Mouse (Mus musculus): ENCODE data around the gene Hcfc2.
A peak's percentile ranks its signal among the peaks of the same experiment; 100 is the strongest.

Gene Hcfc2

DNA sequence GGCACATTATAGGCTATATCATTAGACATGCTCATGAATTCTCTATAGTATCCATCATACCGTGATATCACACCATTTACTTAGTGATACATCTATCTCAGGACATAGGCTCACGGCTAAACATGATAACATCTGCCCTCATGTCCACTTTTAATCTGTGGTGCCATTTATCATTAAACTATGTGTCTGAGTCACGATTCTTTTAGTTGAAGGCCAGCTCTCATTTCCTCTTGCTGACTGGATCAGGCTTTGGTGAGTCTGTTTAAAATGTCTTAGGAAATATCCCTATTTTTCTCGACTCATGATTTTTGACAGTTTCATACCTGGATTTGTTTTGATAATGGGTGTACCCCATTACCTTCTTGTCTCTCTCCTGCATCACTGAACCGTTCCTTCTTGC lies at the start of gene Hcfc2:
TSS of gene Hcfc2 (plus strand) at position 205 of the 400 bp plus-strand sequence.
- no peak for DNase-seq (ENCODE audit: low read depth in 1 of 2, low spot score in 2 of 2)

DNA sequence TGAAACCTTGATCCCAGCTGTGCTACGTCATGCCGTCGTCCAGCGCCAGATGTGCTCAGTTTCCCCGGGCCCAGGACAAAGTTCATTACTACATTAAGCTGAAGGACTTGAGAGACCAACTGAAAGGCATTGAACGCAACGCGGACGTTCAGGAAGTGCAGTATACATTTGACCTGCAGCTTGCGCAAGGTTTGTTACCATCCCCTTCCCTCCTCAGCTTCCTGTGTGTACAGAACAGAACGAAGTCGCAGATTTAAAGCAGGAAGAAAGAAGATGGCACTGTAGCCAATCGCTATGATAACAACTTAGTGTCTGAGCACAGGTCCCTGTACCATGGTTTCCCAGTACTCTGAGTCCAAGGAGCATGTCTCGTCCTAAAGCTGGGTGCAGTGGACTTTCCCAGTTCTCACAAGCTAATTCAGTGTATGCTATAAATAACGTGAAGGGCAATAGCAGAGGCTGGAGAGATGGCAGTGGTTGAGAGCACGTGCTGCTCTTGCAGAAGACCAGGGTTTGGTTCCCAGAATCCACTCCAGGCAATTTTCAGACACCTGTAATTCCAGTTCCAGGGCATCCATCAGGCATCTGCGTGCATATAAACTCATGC lies 48.7 kb upstream of the Hcfc2 start:
- DNase-seq (ENCODE audit: low read depth in 1 of 2, low spot score in 2 of 2) = no peak

DNA sequence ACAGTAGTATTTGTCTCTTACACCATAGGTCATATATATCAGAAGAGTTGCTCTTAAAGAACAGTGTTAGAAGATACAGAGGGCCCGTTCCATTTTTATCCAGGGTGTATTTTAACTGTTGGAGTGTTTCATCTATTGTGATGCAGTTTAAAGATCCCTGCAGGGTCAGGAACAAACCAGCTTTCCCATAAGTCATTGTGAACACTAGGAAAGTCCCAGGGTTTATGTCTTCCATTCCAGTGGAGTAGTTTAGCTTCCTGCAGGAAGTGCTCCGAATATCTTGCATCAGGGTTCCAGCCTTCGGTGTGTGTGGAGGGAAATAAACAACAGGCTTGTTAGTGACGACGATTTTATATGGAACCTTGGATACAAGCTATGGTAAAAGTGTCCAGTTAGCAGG lies 44.7 kb upstream of the Hcfc2 start:
- DNase-seq (ENCODE audit: low read depth in 1 of 2, low spot score in 2 of 2) = no peak

DNA sequence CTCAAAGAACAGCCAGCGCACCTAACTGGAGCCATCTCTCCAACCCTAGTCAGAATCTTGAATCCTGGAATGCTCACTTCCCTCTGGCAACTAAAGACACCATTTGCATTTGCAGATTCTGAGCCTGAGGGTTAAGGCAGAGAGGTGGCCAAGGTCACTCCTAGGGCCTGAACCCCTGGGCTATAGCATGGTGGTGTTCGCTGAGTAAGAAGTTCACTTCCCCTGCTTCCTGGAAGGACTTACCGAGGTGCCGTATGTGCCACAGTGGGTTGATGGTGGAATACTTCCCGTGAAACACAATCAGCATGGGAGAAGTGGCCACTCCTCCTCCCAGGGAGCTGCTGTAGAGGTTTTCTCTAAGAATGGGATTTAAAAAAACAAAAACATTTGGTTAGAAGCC lies 43.3 kb upstream of the Hcfc2 start:
- no peak for DNase-seq (ENCODE audit: low read depth in 1 of 2, low spot score in 2 of 2)

DNA sequence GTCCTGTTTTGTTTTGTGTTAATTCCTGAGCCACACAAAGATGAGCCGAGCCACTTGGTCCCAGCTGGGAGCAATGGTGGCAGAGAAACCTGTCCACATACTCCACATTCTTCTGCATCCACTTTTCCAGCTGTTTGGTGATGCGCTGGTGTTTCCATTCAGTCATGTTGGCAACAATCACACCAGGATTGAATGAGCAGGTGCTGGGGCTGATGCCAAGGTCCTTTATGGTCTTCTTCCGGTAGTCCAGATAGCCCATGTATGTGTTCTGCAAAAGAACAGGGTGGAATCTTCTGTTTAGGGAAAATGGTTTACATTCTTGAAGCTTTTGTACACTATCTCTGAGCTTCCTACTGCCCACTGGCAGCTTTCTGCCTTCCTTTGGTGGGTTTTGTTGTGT lies 41.4 kb upstream of the Hcfc2 start:
- DNase-seq (ENCODE audit: low read depth in 1 of 2, low spot score in 2 of 2) = no peak

DNA sequence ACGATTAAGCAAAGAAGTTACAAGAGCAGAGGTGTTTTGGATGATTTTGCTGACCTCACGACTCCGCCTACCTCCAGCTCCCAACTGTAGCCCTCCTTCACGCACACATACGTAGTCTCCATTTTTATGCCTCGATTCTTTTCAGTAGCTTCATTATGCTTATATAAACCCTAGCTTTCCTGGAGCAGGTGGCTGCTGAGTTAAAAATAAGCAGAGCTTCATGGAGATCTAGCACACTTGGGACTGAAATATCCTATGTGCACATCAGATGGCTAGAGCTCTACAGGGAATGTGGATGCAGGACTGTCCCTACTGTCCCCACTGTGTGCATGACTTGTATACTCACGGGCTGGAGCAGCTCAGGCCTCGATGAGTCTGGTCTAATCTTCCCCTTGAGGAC lies 34.1 kb upstream of the Hcfc2 start:
- DNase-seq (ENCODE audit: low read depth in 1 of 2, low spot score in 2 of 2) = no peak

DNA sequence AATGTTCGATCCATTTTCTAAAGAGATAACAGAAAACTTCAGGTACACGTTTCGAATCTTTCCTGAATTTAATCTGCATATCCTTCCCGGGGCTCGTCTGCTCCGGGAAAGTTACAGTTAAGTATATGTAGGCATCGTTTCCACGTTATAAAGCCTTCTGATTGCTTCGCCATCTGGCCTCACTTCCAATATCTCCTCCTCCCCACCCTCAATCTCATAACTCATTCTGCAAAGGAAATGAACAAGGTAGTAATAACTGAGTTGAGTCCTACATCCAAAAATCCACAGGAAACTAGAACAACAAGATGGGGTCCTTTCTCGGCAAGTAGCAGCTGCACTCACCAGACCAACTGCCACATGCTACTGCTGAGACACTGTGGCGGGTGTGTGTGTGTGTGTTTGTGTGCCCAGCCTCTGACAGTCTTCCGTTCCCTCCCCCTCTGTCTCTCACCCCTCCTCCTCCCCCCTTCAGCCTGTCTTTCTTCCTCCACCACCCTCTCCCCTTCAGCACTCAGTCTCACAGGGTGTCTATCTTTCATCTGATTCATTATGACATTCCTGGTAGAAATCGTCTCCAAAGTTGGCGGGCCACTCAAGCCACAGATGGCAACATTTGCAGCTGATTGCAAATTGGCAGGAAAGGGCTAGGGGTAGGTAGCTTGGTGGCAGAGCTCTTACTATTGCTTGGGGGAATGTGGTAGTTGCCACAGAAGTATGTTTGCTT lies 33.5 kb upstream of the Hcfc2 start:
- DNase-seq (ENCODE audit: low read depth in 1 of 2, low spot score in 2 of 2) = no peak

DNA sequence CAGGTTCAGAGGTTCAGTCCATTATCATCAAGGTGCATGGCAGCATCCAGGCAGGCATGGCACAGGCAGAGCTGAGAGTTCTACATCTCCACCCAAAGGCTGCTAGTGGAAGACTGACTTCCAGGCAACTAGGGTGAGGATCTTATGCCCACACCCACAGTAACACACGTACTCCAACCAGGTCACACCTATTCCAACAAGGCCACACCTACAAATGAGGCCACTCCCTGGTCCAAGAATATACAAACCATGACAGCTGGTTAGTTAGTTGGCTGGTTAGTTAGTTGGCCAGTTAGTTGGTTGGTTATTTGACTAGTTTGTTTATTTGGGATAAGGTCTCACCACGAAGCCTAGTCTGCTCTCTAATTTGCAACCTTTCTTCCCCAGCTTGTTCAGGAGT lies 32.7 kb upstream of the Hcfc2 start:
- DNase-seq (ENCODE audit: low read depth in 1 of 2, low spot score in 2 of 2) = no peak

DNA sequence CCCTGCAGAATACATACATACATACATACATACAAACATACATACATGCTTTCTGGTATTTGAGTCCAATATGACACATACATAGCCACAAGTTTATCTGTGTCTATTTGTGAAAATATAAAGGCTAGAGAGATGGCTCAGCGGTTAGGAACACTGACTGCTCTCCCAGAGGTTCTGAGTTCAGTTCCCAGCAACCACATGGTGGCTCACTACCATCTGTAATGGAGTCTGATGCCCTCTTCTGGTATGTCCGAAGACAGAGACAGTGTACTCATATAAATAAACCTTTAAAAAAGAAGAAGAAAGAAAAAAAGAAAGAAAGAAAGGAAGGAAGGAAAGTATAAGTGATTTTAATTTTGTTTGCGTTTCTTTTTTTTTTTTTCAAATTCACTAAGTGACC lies 30.0 kb upstream of the Hcfc2 start:
- no peak for DNase-seq (ENCODE audit: low read depth in 1 of 2, low spot score in 2 of 2)

DNA sequence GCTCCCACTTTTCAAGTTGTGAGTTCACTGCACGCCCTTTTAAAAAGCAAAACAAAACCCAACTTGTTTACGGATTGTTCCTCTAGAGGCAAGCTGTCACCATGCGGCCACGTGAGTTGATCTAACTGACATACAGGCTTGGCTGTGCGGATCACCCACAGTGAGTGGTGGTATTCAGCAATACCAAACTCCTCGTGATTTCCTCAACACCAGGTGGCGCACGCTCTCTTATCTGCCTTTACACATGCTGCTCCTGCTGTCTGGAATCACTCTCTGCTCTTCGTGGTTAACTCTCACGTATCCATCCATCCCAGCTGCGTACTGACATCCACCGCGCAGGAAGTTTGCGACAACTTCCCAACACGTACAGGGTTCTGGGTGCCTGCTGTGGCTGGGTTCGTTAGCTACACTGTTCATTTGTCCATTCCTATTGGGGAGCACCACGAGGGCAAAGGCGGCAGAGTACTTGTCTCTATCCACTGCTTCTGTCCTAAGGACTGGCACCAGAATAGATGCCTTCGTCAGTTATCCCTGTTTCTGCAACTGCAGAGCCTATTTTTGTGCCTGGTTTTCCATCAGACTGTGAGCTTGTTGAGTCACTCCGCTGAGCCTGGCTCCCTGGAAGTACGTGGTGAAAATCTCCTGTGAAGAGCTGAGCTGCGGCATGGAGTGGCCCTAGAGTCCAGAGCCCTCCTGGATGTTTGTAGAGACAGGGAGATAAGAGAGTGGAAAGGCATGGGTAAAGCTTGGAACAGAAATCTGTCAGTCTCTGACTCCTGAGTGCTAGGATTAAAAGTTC lies 29.3 kb upstream of the Hcfc2 start:
- DNase-seq (ENCODE audit: low read depth in 1 of 2, low spot score in 2 of 2) = peak; percentile 21 to 59

DNA sequence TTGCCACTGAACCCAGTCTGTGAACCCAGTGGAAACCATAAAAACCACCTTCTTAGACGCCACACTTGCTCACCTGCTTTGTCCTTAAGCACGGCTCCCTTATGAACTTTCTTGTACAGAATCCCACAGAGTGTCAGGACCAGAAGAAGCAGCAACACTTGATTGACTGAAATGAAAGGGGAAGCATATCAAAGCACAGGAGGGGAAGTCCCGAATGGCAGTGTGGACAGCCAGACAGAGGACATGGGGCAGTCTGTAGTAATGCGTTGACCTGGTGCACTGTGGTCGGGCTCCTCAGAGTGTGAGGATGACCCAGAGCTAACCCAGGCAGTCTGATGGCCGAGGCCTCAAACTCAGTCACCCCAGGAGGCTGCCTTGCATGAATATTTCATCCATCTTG lies 25.8 kb upstream of the Hcfc2 start:
- DNase-seq (ENCODE audit: low read depth in 1 of 2, low spot score in 2 of 2) = no peak

DNA sequence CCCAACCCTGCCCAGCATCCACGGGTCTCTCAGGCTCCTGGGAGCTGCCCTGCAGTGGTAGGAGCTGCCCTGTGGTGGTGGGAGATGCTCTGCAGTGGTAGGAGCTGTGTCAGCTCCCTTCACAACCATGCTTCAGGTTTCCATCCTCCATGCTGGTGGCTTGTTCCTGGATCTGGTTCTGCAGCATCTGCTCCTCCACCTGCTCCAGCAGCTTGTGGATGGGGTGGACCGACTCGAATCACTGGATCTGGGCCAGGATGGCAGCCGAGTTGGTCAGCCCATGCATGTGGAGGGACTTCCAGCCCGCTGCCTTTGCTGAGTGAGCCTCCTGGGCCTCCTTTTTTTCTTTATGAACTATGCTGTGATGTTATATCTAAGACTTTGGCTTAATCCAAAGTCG lies 19.0 kb upstream of the Hcfc2 start:
- DNase-seq (ENCODE audit: low read depth in 1 of 2, low spot score in 2 of 2) = no peak

DNA sequence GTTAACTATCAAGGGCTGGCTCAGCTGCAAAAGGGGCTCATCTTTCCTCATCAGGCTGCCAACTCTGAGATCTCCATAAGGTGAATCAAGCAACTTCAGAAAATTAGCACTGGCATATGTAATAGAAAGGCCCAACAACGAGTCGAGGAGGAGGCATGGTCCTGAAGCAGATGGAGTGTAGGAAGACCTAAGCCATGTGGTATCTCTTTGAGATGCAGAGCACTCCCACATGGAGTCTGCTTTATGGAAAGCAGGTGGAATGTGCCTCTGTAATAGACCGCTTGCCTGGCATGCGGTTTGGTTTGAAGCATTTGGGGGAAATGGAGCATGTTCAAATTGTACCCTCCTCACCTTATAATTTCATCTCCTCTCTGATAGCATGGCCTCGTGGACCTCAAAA lies 15.2 kb upstream of the Hcfc2 start:
- DNase-seq (ENCODE audit: low read depth in 1 of 2, low spot score in 2 of 2) = no peak

DNA sequence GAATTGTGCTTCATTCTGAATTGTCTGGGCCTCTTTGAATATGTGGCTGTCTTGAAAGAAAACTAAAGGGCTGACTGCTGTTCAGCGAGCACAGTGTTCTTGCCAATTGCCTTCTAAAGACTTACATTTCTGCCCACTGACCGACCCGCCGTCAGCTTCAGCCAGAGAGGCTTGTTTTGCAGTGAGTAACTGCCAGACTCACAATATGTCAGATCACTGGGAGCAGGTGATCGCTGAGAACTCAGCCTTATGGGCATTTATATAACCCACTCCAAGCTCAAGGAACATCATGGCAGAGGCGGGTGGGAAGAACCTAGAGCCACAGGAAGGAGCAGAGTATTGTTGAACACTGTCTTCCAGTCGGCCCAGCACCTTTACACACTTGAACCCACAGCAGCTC lies 14.3 kb upstream of the Hcfc2 start:
- no peak for DNase-seq (ENCODE audit: low read depth in 1 of 2, low spot score in 2 of 2)

DNA sequence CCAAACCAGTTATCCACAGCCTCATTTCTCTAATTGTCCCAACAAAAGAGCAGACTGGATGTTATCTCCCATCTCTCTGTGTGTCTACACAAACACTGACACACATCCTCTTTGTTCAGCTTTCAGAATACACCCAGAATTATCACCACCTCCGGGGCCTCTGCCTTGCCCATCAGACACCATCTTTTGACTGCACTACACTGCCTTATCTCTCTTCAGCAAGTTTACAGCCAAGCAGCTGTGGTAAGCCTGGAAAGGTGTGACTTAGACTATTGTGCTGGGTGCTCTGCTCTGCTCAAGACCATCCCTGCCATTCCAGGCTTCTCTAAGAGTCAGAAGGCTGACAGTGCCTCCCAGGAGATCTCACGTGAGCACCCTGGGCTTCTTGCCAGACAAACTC lies 10.5 kb upstream of the Hcfc2 start:
- no peak for DNase-seq (ENCODE audit: low read depth in 1 of 2, low spot score in 2 of 2)

DNA sequence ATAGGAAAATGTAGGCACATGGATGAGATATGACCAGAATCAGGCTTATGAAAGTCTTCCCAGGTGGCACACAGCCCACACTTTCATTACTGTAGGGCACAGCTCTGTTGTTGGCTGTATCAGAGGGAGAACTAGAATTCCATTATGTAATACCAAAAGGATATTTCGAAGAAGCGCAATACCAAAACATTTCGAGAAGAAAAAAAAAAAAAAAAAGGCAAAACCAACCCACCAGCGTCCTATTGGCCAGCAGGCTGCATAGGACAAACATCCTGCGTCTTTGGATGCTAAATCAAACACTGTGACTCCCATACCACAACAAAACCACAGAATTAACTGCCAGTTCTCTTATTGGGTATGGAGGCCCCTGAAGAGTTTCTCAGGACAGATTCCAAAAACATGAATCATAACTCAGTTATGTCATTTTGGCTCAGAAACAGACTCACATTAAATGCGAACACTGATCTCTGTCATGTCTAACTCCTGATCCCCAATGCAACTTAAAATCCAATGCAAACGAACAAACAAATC lies 6.2 kb upstream of the Hcfc2 start:
- DNase-seq (ENCODE audit: low read depth in 1 of 2, low spot score in 2 of 2) = no peak

DNA sequence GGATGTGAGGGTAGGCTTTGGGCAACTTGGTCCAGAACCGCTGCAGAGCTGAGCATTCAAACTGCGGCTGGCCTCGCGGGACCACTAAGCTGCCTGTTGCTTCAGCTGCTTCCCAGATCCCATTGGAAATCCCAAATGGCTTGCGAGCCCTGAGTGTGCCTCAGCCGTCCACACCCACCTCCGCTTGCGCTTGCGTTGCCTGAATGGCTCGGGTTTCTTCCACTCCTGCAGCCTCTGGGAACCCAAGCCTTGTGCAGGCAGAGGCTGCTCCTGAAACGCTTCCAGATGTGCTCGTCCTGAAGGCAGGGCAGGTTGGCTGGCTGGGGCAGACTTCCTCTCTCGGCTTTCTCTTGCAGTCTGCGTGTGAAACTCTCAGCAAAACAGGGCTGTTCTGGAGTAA lies 5.5 kb upstream of the Hcfc2 start, which contains the start of gene Glt8d2:
TSS of gene Glt8d2 (minus strand) at position 157 of the 400 bp plus-strand sequence.
- DNase-seq (ENCODE audit: low read depth in 1 of 2, low spot score in 2 of 2) = no peak

DNA sequence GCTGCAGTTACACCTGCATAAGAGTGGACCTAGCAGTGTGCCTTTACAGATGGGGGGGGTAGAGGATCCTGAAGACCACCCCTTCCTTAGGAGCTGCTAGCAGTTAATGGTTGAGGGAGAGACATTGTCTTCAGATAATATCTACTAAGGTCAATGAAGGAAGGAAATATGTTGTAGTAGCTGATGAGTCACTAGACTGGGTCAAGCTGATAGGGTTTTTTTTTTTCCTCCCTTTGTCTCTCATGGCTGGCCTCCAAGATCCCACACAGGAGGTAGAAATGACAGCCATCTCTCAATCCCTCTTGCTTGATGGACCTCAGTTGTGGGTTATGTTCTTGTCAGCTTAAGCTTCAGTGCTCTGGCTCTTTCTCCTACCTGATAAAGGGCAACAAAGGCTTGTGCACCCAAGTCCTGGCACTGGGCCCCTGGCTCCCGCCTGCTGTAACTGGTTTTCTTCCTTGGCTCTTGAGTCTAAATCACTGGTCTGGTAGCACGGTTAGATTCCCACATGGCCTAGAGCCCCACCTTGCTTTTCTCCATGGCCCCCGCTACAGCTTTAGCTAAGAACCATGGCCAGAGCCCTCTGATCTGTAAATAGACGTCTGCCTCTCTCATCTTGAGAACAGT lies 606 bp downstream of the Hcfc2 start:
- no peak for DNase-seq (ENCODE audit: low read depth in 1 of 2, low spot score in 2 of 2)

DNA sequence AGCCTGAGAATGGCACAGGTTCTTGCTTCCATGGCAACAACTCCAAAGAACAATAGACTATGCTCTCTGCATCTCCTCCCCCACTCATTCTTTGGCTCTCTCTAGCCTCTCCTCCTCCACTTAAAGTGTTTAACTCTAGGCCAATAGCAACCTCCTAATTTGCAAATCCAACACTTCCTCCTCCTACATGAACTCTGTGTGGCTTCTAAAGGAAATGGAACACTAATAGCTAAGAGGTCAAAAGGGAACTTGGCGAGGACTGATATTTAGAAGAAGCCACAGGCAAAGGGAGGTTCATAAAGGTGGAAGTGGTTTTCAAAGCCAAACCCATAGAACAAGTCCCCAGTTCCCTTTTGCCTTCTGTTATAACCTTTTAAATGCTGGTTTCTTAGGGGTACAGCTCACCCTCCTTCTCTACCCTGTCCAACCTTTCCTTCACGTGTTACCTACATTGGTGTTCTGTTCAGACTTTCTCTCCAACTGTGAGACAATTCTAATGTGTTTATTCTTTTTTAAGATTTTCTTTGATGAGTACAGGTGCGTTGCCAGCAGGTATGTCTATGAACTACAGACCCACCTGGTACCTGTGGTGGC lies 1.4 kb downstream of the Hcfc2 start:
- DNase-seq (ENCODE audit: low read depth in 1 of 2, low spot score in 2 of 2) = peak; percentile 24 to 59

DNA sequence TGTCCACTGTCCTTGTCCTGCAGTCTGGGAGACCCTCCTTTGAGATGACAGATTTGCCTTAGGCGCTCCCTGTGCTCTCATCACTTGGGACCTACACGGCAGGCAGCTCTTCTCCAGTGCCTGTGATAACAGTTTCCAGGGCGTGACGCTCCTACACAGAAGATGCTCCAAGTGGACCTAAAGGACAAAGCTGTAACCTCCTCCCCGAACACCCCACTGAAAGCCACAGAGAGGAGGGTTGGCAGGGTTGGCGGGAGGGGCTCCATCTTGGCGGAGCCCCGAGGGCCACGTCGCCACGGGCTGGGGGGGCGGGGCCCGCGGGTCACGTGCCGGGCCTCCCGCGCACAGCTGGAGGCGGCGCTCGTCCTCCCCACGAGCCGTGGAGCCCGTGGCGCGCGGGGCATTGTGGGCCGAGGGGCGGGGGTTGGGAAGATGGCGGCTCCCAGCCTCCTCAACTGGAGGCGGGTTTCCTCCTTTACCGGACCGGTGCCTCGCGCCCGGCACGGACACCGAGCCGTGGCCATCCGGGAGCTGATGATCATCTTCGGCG lies 2.8 kb downstream of the Hcfc2 start:
- DNase-seq (ENCODE audit: low read depth in 1 of 2, low spot score in 2 of 2) = peak; percentile 45 to 73

All from monocyte, adult 2 months (primary cell).